Mouse (Mus musculus) ES-Bruce4 (cell line): ENCODE measurements around the gene Gsto2. TPM values are rescaled to one million over a fixed set of nuclear protein-coding genes. Genes with fewer than 3 reads are reported as not detected.

Source experiments
- H3K27ac ChIP-seq: 2 replicates; pipeline ENCODE4 v1.5.1; 2012; ENCODE audit warnings: low read length, inconsistent platforms; ENCODE audit not compliant: insufficient read depth
- H3K27me3 ChIP-seq: 2 replicates; pipeline ENCODE4 v1.6.1; 2012; ENCODE audit warnings: mild to moderate bottlenecking, low read length, inconsistent platforms; ENCODE audit not compliant: control insufficient read depth, poor library complexity, insufficient read depth, severe bottlenecking
- H3K36me3 ChIP-seq: 2 replicates; pipeline ENCODE4 v1.6.1; 2012; ENCODE audit warnings: inconsistent platforms, mild to moderate bottlenecking, low read length, moderate library complexity; ENCODE audit not compliant: control insufficient read depth, poor library complexity, insufficient read depth, severe bottlenecking
- H3K4me1 ChIP-seq: one replicate; pipeline ENCODE4 v1.8.1; 2011; ENCODE audit warnings: low read length; ENCODE audit not compliant: control insufficient read depth, insufficient read depth
- H3K4me3 ChIP-seq: 2 replicates; pipeline ENCODE4 v1.5.1; 2011; ENCODE audit warnings: low read depth, mild to moderate bottlenecking, low read length
- H3K9ac ChIP-seq: 2 replicates; pipeline ENCODE4 v1.6.1; 2012; ENCODE audit warnings: low read depth, mild to moderate bottlenecking, inconsistent platforms; ENCODE audit not compliant: poor library complexity, severe bottlenecking
- H3K9me3 ChIP-seq: replicated peaks from 2 replicates; pipeline ENCODE4 v1.6.1; 2012; ENCODE audit warnings: mild to moderate bottlenecking, low read length, inconsistent platforms; ENCODE audit not compliant: control insufficient read depth, poor library complexity, insufficient read depth, severe bottlenecking
- CTCF ChIP-seq: IDR thresholded peaks from one replicate; pipeline ENCODE4 v1.8.1; 2011; ENCODE audit warnings: low read depth, low read length
- EP300 ChIP-seq: IDR thresholded peaks from 2 replicates; pipeline ENCODE4 v1.6.1; 2011; ENCODE audit warnings: low read depth, low read length; ENCODE audit not compliant: insufficient read depth
- POLR2A ChIP-seq: IDR thresholded peaks from one replicate; pipeline ENCODE4 v1.8.1; 2011; ENCODE audit warnings: low read length; ENCODE audit not compliant: insufficient read depth
- polyA plus RNA-seq: library from polyadenylated mRNA; stranded (reverse); fragments of >200 nt; gene quantifications from 2 replicates; pipeline ENCODE4 v1.2.4, GENCODE M21; 2011; ENCODE audit warnings: low read depth; ENCODE audit not compliant: missing spikeins, insufficient read depth, insufficient read length

The Gsto2 gene
- polyA plus RNA-seq, 1 experiment, result 1.2 TPM

DNA sequence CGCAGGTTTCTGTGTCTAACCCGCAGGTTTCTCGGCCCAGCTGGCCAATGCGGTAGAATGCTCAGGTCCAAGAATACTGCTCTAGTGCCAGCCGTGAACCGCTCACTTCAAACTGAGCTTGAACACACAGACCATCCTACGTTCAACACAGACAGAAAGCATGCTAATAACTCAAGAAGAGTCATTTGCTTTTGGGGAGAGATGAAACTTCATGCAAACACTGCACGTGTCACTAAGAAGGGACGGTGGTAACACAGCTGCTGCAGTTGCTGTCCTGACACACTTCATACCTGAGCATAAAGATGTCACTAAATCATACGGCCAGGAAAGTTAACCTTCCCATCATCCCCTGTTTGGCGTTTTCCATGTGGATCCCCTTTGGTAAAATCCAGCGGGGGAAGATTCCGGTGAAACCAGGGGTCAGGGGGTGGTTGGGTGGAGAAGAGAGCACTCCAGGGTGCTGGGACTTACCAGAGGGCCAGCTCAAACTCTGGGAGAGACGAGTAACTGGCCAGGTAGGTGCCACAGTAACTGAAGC lies 35.4 kb upstream of the Gsto2 start:
- H3K4me1 ChIP-seq, result peaks cover 2% of the 10 kb centered on the region
- H3K9ac ChIP-seq, result no peak overlapping the region
- H3K27me3 ChIP-seq, result no peaks in the 10 kb centered on the region
- no peak overlapping the region for H3K27ac ChIP-seq
- no peak for TF ChIP-seq EP300
- no peak for TF ChIP-seq CTCF
- no peak for TF ChIP-seq POLR2A
- no peaks in the 10 kb centered on the region for H3K9me3 ChIP-seq
- H3K36me3 ChIP-seq, result no peaks in the 10 kb centered on the region
- no peak overlapping the region for H3K4me3 ChIP-seq

DNA sequence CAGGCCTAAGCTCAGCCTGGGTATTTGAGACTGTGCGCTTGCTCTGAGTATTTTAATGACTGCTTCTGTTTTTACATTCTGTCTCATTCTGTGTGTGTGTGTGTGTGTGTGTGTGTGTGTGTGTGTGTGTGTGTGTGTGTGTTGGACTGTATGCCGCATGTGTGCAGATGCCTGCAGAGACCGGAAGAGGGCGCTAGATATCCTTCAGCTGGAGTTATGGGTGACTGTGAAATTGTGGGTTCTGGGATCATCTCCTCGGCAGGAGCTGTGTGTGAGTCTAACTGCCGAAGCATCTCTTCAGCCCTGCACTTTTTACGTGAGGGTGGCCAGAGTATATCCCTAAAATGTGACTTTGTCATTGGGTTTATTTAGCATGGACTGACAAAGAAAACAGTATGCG lies 34.2 kb upstream of the Gsto2 start:
- no peak for TF ChIP-seq POLR2A
- TF ChIP-seq CTCF, result peak; percentile 19
- TF ChIP-seq EP300, result no peak

DNA sequence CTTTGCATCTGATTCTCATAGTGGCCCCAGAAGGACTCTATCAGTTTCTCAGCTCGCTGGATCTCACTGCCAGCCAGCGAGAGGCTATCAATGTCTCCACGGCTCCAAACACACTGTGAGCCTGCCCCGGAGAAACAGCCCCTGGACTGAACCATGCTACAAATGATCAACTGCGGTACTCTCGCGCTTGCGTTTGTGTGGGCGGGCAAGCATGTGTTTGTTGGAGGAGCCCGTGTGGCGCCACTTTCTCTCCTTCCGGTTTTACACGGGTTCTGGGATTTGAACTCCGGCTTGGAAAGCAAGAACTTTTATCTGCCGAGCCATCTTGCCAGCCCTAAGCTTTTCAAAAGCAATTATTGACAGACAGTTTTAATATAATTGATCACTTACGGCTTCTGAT lies 33.0 kb upstream of the Gsto2 start:
- no peaks in the 10 kb centered on the region for H3K36me3 ChIP-seq
- no peak for TF ChIP-seq EP300
- TF ChIP-seq POLR2A, result no peak
- TF ChIP-seq CTCF, result no peak
- H3K4me3 ChIP-seq, result no peak overlapping the region
- H3K9me3 ChIP-seq, result no peaks in the 10 kb centered on the region
- no peaks in the 10 kb centered on the region for H3K27me3 ChIP-seq
- H3K4me1 ChIP-seq, result peaks cover 2% of the 10 kb centered on the region
- H3K27ac ChIP-seq, result no peak overlapping the region
- no peak overlapping the region for H3K9ac ChIP-seq

More for the DNA sequence above, 34.2 kb upstream of the Gsto2 start:
- H3K4me1 ChIP-seq, result peaks cover 2% of the 10 kb centered on the region
- no peaks in the 10 kb centered on the region for H3K36me3 ChIP-seq
- no peak overlapping the region for H3K9ac ChIP-seq
- no peak overlapping the region for H3K4me3 ChIP-seq
- no peak overlapping the region for H3K27ac ChIP-seq
- H3K9me3 ChIP-seq, result no peaks in the 10 kb centered on the region
- H3K27me3 ChIP-seq, result no peaks in the 10 kb centered on the region

DNA sequence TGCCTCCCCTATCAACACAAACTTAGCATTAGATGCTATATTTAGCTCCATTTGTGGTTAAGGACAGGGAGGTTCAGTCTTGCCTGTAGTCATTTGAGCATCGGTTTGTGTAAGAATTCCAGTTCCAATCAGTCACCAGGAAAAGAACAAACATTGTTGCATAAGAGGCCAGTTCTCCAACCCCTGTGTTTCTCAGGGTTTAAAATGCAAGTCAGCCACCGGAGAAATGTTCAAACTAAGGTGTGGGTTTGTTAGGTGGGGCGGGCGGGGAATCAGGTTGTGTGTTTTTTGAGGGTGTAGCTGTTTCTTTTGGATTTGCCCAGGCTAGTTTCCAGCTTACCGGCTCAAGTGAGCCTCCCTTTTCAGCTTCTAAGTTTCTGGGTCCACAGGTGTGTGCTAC lies 30.7 kb upstream of the Gsto2 start:
- Histone ChIP-seq H3K9me3 (no peaks in the 10 kb centered on the region), H3K27me3 (no peaks in the 10 kb centered on the region), H3K4me3 (no peak overlapping the region), H3K9ac (peak overlapping the region; percentile 83), H3K36me3 (no peaks in the 10 kb centered on the region), H3K27ac (peak overlapping the region; percentile 90), H3K4me1 (peaks cover 2% of the 10 kb centered on the region)
- TF ChIP-seq POLR2A (no peak), EP300 (no peak), CTCF (no peak)

DNA sequence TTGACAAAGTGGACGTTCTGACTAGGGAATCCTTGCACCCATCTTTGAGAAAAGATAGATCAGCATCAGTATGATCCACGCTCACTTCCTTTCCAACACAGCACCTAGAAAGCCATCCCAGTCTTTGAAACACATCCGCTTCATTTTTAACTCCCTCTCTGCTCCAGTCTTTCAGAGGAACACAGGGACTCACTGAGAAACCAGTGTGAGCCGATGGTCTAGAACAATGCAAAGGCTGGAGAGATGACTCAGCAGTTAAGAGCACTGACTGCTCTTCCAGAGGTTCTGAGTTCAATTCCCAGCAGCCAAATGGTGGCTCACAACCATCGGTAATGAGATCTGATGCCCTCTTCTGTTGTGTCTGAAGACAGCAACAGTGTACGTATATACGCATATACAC lies 29.6 kb upstream of the Gsto2 start:
- Histone ChIP-seq H3K4me1 (peaks cover 2% of the 10 kb centered on the region), H3K9me3 (no peaks in the 10 kb centered on the region), H3K4me3 (0 out of 2 replicates have a peak overlapping the region, but pooled peaks have one; percentile 11), H3K36me3 (no peaks in the 10 kb centered on the region), H3K9ac (peak overlapping the region; percentile 83; the same call in 1 of the 2 replicates), H3K27me3 (no peaks in the 10 kb centered on the region), H3K27ac (peak overlapping the region; percentile 90)
- TF ChIP-seq EP300 (no peak), CTCF (no peak), POLR2A (no peak)

DNA sequence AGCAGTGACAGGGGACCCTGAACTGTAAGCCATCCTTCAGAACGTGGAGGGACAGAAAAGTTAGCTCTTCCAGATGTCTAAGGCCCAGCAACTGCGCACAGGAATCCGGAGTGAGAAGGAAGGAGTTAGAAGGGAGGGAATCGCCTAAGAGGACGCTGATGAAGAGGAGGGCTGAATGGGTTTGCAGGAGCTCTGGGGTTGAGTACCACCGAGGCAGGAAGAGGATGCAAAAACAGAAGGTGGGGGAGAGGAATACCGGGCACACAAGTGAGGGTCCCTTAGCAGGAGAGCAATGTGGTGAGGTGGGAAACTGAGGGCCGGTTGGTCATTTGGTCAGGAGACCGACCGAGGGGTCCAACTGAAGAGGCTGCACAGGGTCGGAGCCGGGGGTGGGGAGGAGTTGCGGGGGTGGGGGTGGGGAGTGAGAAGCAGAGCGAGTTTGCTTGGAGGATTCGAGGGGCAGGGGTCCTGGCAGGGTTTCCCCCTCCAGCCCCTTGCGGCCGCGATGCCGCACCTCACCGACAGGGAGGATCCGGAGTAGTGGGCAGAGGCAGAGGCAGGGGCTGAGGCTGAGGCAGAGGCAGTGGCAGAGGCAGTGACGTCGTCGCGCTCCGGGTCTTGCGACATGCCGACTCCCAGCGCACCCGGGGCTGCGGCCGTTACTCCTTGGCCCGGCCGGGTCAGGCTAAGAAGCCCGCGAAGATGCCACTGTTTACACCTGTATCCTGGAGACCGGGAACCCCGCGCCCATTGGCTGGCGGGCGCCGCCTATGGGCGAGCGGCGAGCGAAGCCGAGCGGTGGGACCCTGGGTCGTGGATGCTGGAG lies 28.4 kb upstream of the Gsto2 start:
- Histone ChIP-seq H3K36me3 (no peaks in the 10 kb centered on the region), H3K27me3 (no peaks in the 10 kb centered on the region), H3K27ac (no peak overlapping the region), H3K4me1 (peaks cover 2% of the 10 kb centered on the region), H3K9me3 (no peaks in the 10 kb centered on the region), H3K9ac (peak overlapping the region; percentile 81), H3K4me3 (peak overlapping the region; percentile 88)
- TF ChIP-seq CTCF (peak; percentile 36), EP300 (0 out of 2 replicates have a peak, but pooled peaks have one; percentile 23), POLR2A (no peak)
